Mouse (Mus musculus) forelimb bud, embryonic 11.5 days (tissue): ENCODE measurements at regions not wholly inside any gene's neighbourhood (a gene's known extent, or its start where the extent isn't known, plus 50 kb on each side); places are given as distances from the start of the nearest gene placed in this dataset.
A peak's percentile ranks its signal among the peaks of the same experiment; 100 is the strongest.

Source experiments
- DNase-seq: peaks from one replicate; pipeline ENCODE4 v3.0.0-alpha.2; 2012; ENCODE audit warnings: low read depth, low spot score

DNA sequence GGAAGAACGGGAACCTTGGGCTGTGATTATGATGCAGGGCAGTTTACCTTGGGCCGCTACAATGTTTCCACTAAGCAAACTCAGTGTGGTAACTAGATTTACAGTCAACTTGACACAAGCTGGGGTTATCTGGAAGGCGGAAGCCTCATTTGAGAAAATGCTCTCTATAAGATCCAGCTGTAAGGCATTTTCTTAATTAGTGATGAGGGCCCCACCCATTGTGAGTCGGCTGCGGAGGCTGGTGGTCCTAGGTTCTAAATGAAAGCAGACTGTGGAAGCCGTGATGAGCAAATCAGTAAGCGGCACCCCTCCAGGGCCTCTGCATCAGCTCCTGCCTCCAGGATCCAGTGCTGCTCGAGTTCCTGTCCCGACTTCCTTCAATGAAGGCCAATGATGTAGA lies 183.4 kb downstream of the Ly86 start:
- DNase-seq = no peak

DNA sequence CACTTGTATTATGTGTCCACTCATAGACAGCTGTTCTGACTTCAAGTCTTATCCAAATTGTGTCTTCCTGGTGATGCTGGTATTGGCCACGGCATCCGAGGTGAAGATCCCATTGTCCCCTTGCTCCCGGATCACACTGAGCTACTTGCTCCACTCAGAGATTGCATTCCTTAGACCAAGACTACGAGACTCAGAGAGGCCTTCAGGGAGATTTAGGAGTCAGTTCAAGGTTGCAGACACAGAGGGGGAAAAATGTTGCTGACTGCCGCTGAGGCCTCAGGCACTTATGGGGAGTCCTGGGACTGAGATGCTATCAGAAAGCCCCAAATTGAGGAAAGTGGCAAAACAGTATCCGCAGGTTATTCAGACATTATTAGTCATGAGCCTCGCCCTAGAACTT lies 183.9 kb downstream of the Ly86 start:
- no peak for DNase-seq

DNA sequence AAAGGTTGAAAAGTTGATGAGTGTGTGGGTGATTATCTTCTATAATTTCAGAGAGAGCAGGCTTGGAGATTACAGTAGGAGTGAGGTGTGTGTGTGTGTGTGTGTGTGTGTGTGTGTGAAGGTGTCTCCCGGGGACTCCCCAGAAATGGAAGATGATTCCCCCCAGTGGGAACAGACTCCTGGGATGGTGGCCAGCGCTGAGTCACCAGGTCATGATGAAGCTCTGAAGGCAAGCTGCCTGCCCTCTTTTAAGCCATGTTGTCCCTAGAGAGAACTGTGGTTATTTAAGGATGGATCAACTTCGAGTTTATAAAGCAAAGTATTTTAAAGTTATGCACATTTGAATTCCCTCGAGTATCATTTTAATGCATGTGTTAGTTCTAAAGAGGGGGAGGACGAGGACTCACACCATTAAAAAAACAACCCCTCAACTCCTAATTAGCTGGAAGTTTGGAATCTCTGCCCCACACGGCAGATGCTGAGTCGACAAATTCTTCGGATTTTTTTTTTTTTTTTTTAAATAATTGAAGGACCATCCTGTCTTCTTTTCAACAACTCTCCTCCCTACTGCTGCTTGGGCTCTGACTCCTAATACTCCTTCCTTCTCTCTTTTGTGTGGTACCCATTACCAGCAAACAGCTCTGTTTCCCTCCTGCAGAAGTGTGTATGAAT lies 186.6 kb downstream of the Ly86 start:
- no peak for DNase-seq

DNA sequence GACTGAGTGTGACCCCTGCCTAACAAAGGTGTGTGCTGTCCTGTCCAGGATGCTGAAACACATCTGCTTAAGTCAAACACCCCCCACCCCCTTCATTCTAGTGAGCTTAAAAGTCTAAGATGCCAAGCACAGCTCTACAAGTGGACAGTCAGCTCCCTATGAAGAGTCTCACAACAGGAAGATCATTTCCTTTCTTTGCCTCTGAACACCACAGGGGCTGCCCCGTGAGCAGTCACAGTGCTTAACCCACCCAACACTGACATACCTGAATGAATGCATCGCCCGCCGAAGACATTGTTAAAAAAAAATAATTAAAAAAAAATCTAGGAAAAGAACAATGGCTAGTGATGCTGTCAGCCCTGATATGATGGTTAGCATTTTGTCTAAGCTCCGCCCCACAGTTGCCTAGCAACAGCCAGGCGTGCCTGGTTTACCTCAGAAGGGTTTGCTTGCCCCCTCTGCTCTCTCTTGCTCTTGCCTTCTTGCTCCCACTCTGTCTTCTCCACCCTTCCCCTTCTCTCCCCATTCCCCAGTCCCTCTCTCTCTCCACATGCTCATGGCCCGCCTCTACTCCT lies 187.7 kb downstream of the Ly86 start:
- no peak for DNase-seq

DNA sequence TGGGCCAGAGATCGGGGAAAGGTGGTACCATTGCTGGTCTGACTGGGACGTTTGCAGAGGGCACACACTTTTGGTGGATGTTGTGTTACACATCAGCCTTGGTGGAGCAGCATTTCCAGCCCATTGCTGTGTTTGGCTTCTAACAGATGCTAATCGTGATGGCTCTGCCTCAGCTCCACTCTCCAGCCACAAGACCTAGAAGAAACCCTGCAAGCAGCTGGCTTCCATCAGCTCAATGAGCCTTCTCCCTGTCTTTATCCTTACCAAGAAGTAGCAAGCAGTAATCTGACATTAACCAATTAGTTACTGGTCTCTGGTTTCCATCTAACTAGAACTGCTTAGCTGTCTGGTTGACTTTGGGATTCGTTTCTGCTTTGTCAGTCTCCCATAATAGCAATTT lies 188.8 kb downstream of the Ly86 start:
- DNase-seq = no peak

DNA sequence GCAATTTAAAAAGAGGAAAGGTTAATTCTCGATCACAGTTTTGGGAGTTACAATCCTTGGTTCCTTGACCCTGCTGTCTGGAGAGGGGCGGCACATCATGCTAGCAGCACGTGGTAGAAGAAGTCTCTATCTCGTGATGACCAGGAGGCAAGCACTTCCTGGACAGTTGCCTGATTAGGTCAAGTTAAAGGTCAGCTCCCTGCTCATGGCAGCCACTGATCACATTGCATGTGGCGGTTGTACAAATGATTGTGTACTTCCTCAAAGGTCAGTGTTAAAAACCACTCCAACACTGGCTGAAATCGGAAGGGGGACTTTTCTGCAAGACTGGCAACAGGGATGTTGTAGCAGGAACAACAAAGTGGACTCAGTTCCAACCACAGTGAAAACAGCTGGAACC lies 192.3 kb downstream of the Ly86 start:
- DNase-seq = no peak

DNA sequence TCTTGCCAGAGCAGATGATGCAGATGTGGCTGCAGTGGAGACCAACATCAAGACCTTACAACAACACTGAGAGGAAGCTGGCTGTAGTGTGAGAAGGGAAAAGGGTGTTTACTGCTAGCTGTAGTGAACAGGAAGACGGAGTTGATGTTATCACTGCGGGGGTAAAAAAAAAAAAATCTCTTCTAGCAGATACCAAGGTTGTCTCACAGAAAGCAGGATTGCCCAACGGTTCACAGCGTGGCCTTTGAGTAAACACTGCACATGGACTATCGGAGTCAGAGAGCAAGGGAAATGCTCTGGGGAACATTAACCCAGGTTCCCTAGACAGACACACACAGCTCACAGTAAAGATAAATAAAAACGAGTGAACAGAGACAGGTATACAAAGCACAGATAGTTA lies 192.8 kb downstream of the Ly86 start:
- no peak for DNase-seq

DNA sequence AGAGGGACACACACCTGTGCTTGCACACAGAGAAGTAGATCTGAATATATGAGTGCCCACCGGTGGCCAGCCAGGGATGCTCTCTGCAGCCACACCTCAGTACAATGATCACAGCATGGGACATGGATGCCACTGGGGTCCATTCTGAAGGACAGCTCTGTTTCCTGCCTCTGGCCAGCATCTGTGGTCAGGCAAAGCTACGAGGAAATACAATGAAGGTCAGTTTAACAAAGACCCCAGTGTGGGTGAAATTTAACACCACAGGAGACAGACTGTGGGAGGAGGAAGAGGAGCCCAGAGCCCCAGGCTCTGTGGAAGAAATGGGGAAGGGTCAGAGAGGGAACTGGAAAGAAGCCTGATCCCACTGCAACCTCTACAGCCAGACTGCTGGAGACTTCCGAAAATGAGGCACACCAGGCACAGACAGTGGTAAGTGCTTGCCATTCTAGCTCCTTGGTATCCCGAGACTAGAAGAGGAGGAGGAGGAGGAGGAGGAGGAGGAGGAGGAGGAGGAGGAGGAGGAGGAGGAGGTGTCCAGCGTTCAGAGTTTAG lies 196.0 kb downstream of the Ly86 start:
- no peak for DNase-seq

DNA sequence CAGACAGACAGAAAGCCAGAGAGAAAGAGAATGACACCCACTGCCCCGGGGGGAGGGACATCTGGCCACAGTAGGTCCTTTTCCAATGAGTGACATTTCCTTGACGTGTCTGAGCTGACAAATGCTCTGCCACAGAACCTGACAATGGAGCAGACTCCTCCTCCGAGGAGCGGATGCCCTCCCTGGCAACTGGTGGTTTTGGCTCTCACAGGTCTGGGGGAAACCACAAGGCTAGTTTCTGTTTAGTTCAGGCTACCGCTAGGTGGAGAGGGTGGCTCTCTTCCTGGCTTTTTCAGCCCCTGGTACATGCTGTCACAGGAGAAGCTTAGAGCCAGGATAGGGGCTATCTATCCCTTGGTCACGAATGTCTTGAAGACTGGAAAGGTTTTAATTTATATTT lies 196.7 kb downstream of the Ly86 start:
- DNase-seq = peak; percentile 45

DNA sequence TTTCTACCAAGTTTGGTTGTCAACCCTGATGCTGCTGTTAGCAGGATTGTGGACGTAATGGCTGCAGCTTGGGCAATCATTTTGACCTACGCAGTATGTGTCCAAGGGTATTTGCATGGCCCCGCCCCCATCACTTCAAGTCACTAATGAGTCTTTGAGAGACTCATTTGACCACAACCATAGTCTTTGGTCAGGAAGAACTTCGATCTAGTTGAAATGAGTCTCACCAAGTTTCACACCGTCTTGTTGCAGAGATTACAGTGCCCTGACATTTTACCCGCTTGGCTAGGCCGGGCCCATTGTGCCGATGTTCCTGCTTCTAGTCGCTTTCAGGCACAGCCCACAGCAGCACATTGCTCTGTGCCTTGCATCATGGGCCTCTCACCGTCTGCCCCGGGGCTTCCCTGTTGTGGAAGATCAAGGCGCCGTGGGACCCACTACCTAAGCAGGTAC lies 197.8 kb downstream of the Ly86 start:
- DNase-seq = no peak

DNA sequence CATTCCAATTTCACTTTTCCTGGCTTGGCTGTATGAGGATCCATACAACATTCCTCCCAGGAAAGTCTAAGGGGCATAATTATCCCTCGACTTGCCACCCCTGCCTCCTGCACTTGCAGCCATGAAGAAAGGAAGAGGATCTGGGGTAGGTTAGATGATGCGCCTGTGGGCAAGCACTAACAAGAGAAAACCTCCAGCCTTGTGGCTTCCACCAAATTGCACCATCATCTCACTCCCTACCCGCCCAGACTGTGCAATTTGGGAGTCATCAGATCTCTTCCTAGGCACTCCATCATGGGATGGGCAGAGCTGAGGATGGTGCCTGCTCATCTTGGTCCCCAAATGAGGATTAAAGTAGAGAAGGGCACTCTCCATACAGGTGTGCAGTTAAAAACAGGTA lies 198.8 kb downstream of the Ly86 start:
- no peak for DNase-seq

DNA sequence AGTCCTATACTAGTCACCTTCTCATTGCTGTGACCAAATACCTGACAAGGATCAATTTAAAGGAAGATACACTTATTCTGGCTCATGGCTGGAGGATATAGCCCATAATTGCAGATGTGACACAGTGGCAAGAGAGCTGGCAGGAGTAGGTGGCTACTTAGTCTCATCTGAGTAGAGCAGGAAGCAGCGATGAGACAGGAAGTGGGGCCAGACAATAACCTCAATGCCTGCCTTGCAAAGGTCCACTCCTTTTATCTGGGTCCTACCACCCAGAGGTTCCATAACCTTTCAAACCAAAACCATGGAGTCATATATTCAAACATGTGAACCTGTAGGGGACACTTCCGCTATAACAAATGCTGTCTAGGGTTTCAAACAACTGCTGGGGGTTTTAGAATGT lies 199.7 kb downstream of the Ly86 start:
- no peak for DNase-seq

DNA sequence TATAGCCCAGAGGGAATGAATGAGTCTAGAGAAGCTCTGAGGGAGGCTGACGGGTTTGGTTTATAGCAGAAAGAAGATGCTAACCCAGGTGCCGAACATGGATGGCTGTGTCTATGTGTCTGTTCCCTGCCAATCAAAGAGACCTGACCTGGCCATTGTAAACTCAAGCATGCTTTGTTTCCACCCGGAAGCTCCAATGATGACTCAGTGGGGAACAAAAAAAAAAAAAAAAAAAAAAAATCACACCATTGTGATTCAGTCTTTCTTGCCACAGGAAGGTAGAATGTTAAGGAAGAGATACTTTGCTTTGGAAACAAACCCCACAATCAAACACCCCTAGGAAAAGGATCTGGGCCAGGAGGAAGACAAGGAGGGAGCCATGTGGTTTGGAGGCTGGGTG lies 201.5 kb downstream of the Ly86 start:
- no peak for DNase-seq

DNA sequence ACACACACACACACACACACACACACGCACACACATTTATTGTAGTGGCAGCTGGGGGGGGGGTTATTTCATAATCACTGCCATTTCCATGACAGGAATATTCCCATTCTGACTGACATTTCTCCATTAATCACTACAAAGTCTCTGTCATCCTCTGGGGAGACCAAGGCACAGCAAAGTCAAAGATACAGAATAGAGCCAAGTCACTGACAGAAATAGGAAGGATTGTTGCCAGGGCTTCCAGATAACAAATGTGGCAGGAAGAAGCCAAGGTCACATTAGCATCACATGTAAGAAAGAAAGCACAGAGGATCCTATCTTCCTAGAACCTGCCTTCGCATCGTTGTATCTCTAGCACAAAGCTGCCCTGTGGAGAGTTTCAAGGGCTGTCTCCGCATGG lies 205.6 kb downstream of the Ly86 start:
- DNase-seq = no peak

DNA sequence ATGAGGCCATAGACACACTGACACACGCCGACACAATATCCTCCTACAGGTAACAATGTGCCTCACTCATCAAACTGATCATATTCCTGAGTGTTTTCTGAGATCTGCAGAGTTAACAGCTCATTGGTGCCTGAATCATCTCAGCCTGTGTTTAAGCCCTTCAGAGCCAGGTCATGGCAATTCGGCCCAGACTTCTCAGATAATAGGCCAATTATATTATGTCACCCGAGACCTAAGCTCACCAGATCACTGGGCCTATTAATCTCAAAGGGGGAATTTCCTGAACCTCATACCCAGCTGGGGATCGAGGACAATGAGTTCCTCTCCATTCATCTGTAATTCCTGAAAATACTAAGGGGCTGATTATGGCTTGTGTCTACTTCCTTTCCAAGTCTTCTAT lies 208.4 kb downstream of the Ly86 start:
- no peak for DNase-seq

DNA sequence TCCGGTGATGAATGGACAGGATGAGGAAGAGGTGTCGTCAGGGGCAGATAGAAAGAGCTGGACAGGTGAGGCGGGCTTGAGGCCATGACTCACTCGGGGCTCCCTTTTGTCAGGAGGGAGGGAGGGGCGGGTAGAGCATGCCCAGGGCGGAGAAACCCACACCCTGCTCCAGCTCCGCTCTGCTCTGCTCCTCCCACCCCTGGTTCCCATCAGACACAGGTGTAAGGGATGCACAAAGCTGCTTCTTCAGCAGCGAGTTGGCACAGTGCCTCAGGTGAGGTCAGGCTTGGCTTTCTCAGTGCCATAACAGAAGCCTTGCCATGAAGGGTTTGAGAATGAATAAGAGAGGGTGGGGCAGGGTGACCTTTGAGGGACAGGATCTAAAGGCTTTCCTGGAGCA lies 212.2 kb downstream of the Ly86 start:
- no peak for DNase-seq

DNA sequence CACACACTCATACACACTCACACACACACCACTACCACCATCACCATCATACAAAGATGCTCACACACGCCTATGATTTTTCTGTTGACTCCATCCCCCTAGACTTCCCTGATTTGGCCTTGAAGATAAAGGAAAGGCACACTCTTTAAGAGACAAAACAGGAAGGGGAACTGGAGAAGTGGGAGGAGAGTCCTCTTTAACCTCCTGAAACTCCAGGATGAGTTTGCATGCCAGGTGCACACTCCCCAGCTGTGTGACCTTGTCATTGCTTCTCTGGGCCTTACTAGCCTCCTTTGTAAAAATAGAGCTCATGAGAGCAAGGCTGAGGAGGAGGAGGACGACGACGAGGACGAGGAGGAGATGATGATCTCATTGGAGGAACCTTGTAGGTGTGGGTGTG lies 212.8 kb downstream of the Ly86 start:
- DNase-seq = no peak

DNA sequence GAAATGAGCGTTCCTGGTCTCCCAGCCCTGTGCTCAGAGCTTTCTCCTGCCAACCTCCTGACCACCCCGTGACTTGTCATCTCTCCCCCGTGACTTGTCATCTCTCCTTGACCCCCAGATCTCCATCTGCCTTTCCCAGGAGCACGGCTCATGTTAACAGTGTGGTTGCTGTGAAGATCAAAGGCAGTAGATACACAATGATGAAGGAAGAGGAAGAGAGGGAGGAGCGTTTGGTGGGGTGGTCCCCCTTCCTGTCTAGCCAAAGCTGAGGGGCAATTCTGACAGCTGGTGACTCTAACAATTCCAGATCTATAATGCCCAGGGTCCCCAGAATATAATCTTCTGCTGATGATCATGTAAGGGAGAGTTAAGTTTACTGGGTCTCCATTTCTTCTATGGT lies 214.0 kb downstream of the Ly86 start:
- no peak for DNase-seq

DNA sequence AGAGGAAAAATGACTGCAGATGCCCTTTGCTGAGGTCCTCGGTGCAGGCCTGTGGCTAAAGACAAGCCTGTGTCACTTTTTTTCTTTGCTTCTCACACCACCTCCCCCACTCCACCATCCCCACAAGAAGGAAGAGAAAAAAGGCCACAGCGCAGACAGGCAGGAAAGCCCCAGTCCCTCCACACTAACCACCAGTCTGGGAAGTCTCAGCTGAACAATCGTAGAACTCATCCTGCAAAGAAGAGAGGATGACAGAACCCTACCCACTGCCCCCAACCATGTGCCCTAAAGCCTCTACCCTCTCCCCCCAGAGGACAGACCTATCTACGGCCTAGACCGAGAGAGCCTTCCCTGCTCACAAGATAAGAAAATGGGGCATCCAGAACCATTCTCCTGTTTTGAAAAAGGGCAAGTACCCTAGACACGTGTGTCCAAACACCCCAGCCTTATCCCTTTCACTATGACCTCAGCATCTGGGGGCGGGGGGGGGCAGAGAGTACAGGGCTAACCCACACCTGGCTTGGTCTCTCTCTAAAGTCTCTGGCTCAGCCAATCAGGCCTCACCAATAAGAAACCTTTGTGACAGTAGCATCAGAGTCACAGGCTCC lies 214.8 kb downstream of the Ly86 start:
- no peak for DNase-seq

DNA sequence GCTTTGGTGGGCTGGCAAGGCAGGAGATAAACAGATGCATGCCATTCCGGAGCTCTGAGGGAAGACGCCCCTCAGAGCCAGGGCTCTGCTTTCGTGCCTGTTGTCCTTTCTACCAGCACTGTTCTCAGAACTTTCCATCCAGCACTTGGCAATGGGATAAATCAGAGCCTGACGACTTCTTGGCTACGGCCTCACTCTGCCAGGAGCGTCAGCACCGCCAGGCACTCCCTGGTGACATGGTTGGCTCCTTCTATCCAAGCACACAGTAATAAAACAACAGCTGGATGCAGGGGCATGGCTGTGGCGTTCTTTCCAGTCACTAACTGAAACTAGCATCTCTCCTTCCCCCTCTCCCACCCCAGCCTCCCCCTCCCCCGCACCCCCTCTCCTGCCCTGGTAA lies 215.4 kb downstream of the Ly86 start:
- no peak for DNase-seq

DNA sequence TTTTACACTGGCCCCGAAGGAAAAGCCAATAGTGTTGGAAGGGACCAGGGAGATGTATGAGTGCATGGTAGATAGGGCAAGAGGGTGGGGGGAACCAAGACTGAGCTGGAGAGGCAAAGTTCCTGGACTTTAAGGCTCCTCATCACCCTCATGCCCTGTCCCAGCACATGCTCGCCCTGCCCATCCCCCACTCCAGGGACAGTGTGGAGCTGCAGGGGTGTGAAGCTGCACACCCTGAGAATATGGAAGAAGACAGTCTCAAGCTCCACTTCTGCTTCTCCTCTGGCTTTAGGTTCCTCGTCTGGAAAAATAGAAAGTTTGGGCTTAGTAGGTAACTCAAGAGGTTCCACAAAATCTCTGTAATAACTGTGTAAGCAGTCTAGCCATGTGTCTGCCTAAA lies 215.8 kb downstream of the Ly86 start:
- DNase-seq = no peak

DNA sequence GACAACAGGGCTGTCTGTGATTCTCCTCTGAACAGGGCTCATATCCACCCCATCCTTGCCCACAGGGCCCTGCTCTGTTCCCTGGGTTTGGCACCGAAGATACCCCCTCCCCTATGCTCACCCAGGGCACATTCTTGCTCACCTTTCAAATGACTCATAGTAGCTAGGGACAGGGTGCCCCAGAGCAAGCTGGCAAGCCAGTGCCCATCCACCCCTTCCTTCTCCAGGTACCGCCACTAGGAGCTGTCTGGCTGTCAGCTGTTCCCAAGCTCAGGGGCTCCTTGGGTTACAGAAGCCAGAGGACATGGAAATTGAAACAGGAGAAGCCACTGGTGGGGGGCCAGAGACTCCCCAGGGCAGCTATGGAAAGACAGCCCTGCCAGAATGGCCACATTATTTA lies 216.4 kb downstream of the Ly86 start:
- no peak for DNase-seq

DNA sequence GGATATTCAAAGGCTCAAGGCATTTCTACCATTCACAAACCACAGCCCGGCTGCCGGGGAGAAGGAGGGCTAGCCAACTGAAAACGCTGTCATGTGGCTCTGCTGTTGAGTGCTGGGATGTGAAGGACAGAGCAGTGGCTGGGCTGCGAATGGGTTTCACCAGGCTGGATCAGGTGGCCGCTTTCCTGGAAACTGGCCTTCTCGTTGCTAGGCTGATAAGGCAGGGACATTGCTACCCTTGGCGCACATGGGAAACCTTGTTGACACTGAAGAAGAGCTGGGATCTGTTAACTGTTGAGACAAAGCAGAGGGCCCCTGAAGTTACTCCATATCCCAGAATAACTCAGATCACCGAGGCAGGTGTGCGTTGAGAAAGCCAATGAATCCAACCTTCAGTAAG lies 216.1 kb upstream of the Rreb1 start:
- no peak for DNase-seq
